Mouse (Mus musculus) ovary, postnatal 10 days (tissue): ENCODE data around the gene Ppp1r2.

Source experiments
- DNase-seq: peaks from one replicate; pipeline ENCODE4 v3.0.0; 2022; ENCODE audit warnings: low spot score

Gene Ppp1r2

GRCm38 (mm10) chr16:31290281-31290680 is 15.2 kb upstream of the Ppp1r2 start:
- no peak for DNase-seq

GRCm38 (mm10) chr16:31287712-31288111 is 12.6 kb upstream of the Ppp1r2 start:
- DNase-seq: no peak

- no peak for DNase-seq
Measured at GRCm38 (mm10) chr16:31286801-31287488, 11.9 kb upstream of the Ppp1r2 start.

- no peak for DNase-seq
Measured at GRCm38 (mm10) chr16:31281981-31282380, 6.9 kb upstream of the Ppp1r2 start.

- no peak for DNase-seq
Measured at GRCm38 (mm10) chr16:31280176-31280575, 5.1 kb upstream of the Ppp1r2 start.

GRCm38 (mm10) chr16:31278581-31278980 is 3.5 kb upstream of the Ppp1r2 start:
- no peak for DNase-seq

GRCm38 (mm10) chr16:31278081-31278480 is 3.0 kb upstream of the Ppp1r2 start:
- no peak for DNase-seq

GRCm38 (mm10) chr16:31276962-31277361 is 1.9 kb upstream of the Ppp1r2 start:
- DNase-seq: no peak

GRCm38 (mm10) chr16:31276539-31276938 is 1.5 kb upstream of the Ppp1r2 start:
- DNase-seq: no peak

- DNase-seq: no peak
Measured at GRCm38 (mm10) chr16:31274084-31274483, 993 bp downstream of the Ppp1r2 start.

- no peak for DNase-seq
Measured at GRCm38 (mm10) chr16:31266692-31267091, 8.4 kb downstream of the Ppp1r2 start.

GRCm38 (mm10) chr16:31256151-31256550 is 18.9 kb downstream of the Ppp1r2 start:
- DNase-seq: no peak

GRCm38 (mm10) chr16:31255685-31256084 is 19.4 kb downstream of the Ppp1r2 start:
- no peak for DNase-seq

- DNase-seq: no peak
Measured at GRCm38 (mm10) chr16:31249401-31249800, 25.7 kb downstream of the Ppp1r2 start.

- no peak for DNase-seq
Measured at GRCm38 (mm10) chr16:31248717-31249116, 26.4 kb downstream of the Ppp1r2 start.

- DNase-seq: no peak
Measured at GRCm38 (mm10) chr16:31247442-31247841, 27.6 kb downstream of the Ppp1r2 start.

- DNase-seq: no peak
Measured at GRCm38 (mm10) chr16:31244053-31244452, 31.0 kb downstream of the Ppp1r2 start.

GRCm38 (mm10) chr16:31241433-31241832 is 33.6 kb downstream of the Ppp1r2 start:
- no peak for DNase-seq

- no peak for DNase-seq
Measured at GRCm38 (mm10) chr16:31240569-31240968, 34.5 kb downstream of the Ppp1r2 start.

GRCm38 (mm10) chr16:31238281-31238680 is 36.8 kb downstream of the Ppp1r2 start:
- DNase-seq: no peak

- DNase-seq: no peak
Measured at GRCm38 (mm10) chr16:31235457-31236310, 39.4 kb downstream of the Ppp1r2 start.

- DNase-seq: no peak
Measured at GRCm38 (mm10) chr16:31234808-31235456, 40.1 kb downstream of the Ppp1r2 start.

GRCm38 (mm10) chr16:31234356-31234755 is 40.7 kb downstream of the Ppp1r2 start:
- no peak for DNase-seq
